Mouse (Mus musculus): ENCODE measurements around the gene Cd82. TPM values are rescaled to one million over a fixed set of nuclear protein-coding genes. Genes with fewer than 3 reads are reported as not detected.

Gene Cd82
- polyA plus RNA-seq, 1 experiment: 24.4 TPM

GRCm38 (mm10) chr2:93372872-93373271 lies 90.1 kb downstream of the Cd82 start:
- DNase-seq (ENCODE audit: low read depth): no peak
- TF ChIP-seq CTCF (IDR thresholded peaks at IDR 0.05; ENCODE audit: borderline replicate concordance, extremely low read depth, insufficient read depth, insufficient read length) (no peak), POLR2A (IDR thresholded peaks at IDR 0.05; ENCODE audit: borderline replicate concordance, extremely low read depth, insufficient read depth, insufficient read length, poor library complexity, severe bottlenecking) (no peak)

GRCm38 (mm10) chr2:93372097-93372571 lies 90.8 kb downstream of the Cd82 start:
- DNase-seq (ENCODE audit: low read depth): peak; percentile 41
- TF ChIP-seq CTCF (IDR thresholded peaks at IDR 0.05; ENCODE audit: borderline replicate concordance, extremely low read depth, insufficient read depth, insufficient read length) (no peak), POLR2A (IDR thresholded peaks at IDR 0.05; ENCODE audit: borderline replicate concordance, extremely low read depth, insufficient read depth, insufficient read length, poor library complexity, severe bottlenecking) (no peak)

Other genes with a start within 250 kb of the Cd82 start
- 25.3 and 43.9 TPM in 2 replicates for gene Tspan18, start 128.6 kb downstream of the Cd82 start, polyA plus RNA-seq (2012; rRNA removed)
- gene Gm10803, start 97.4 kb upstream of the Cd82 start, polyA plus RNA-seq (2012; rRNA removed): not detected in 2 replicates
- 1.1 and 2.5 TPM in 2 replicates for gene Alx4, start 179.2 kb upstream of the Cd82 start, polyA plus RNA-seq (2012; rRNA removed)

All from brain, embryonic 14.5 days (tissue).